Mouse (Mus musculus) stomach, embryonic 14.5 days (tissue): ENCODE results near the gene Abca13. TPM values are rescaled to one million over a fixed set of nuclear protein-coding genes. Genes with fewer than 3 reads are reported as not detected.
"Not testable (repeated sequence)": the region's sequence is repeated elsewhere in the genome, so short reads cannot be mapped to it uniquely, and the experiment has no call there.

ENCODE experiments used
- ATAC-seq: fragments of 200-750 bp; cut with Nextera tagmentation; 2 replicates; pipeline ENCODE4 v1.8.0; 2017; ENCODE audit warnings: low read depth, moderate TSS enrichment; ENCODE audit not compliant: insufficient number of reproducible peaks, insufficient read depth, low FRiP score
- H3K27ac ChIP-seq: fragments of 300-500 bp; sonication (generic); 2 replicates; pipeline ENCODE4 v1.5.1; 2014; ENCODE audit warnings: mild to moderate bottlenecking, low read length, moderate library complexity, mixed read lengths
- H3K27me3 ChIP-seq: fragments of 300-500 bp; sonication (generic); 2 replicates; pipeline ENCODE4 v1.6.1; 2014; ENCODE audit warnings: low read length, control low read depth, mixed read lengths; ENCODE audit not compliant: control insufficient read depth, insufficient read depth
- H3K36me3 ChIP-seq: fragments of 300-500 bp; sonication (generic); 2 replicates; pipeline ENCODE4 v1.6.1; 2014; ENCODE audit warnings: mild to moderate bottlenecking, control low read depth, low read length, moderate library complexity, mixed read lengths; ENCODE audit not compliant: control insufficient read depth, insufficient read depth
- H3K4me1 ChIP-seq: fragments of 300-500 bp; sonication (generic); 2 replicates; pipeline ENCODE4 v1.6.1; 2014; ENCODE audit warnings: low read length, control low read depth, mixed read lengths; ENCODE audit not compliant: control insufficient read depth, insufficient read depth
- H3K4me2 ChIP-seq: fragments of 300-500 bp; sonication (generic); replicated peaks from 2 replicates; pipeline ENCODE4 v1.6.1; 2014; ENCODE audit warnings: low read depth, low read length, control low read depth
- H3K4me3 ChIP-seq: fragments of 300-500 bp; sonication (generic); 2 replicates; pipeline ENCODE4 v1.5.1; 2014; ENCODE audit warnings: low read depth, low read length, control low read depth
- H3K9ac ChIP-seq: fragments of 300-500 bp; sonication (generic); replicated peaks from 2 replicates; pipeline ENCODE4 v1.6.1; 2014; ENCODE audit warnings: low read depth, mild to moderate bottlenecking, control low read depth, low read length, moderate library complexity, mixed read lengths
- H3K9me3 ChIP-seq: fragments of 300-500 bp; sonication (generic); 2 replicates; pipeline ENCODE4 v1.6.1; 2016; ENCODE audit warnings: low read depth, low read length, control low read depth; ENCODE audit not compliant: control insufficient read depth
- WGBS: fragments of 180-500 bp; shearing (Covaris S2); extraction: QIAGEN DNeasy Blood & Tissue Kit; methylation state at CpG from one replicate; pipeline ENCODE4 v1.1.7; 2014; 5-methylcytosine and 5-hydroxymethylcytosine counted together
- polyA plus RNA-seq: library from polyadenylated mRNA; unstranded; fragments of >200 nt; fragmentation: Nextera tagmentation; extraction: Ambion mirVana; gene quantifications from 2 replicates; pipeline ENCODE4 v1.2.1, GENCODE M21; 2014

The Abca13 gene
- polyA plus RNA-seq, 1 experiment from 2014 or later, result 0.03 TPM

DNA sequence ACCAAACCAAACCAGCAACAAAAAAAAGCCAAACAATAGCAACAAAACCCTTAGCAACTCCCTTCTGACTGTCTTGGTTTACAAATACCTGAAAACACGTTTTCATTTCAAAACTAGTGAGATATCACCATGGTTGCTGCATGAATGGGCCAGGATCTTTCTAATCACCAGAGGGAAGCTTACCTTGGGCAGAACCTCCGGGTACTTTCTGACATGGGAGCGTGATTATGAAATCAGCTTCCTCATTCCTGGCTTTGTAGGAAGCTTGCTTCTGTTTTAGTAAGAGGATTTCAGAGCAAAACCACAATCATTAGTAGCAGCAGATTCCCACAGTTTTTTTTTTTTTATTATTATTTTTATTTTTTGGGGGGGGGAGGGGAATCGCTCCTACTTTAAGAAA lies 34.7 kb downstream of the Abca13 start:
- 78% methylated on average over 4 of the region's 4 CpGs for WGBS

DNA sequence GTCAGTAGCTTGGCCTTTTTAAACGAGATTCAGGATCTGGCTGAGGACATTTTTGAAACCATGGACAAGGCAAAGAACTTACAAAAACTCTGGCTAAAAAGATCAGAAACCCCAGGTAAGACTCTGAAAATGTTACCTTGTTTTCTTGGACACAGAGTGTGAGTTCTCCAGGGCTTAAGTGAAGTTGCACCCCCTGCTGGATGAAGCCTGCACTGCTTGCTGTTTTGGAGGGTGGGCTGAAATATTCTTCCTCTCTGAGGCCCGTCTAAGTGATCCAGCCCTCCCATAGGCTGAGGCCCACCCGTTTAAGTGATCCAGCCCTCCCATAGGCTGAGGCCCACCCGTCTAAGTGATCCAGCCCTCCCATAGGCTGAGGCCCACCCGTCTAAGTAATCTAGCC lies 57.9 kb downstream of the Abca13 start:
- not testable (repeated sequence) for H3K36me3 ChIP-seq, ATAC-seq, H3K9ac ChIP-seq, H3K4me1 ChIP-seq, H3K4me2 ChIP-seq, H3K27me3 ChIP-seq, H3K4me3 ChIP-seq, H3K27ac ChIP-seq, H3K9me3 ChIP-seq
- 78% methylated on average over 5 of the region's 5 CpGs for WGBS

More for the DNA sequence above, 34.7 kb downstream of the Abca13 start:
- no peaks in the 10 kb centered on the region for H3K9me3 ChIP-seq
- H3K9ac ChIP-seq, result no peak overlapping the region
- no peaks in the 10 kb centered on the region for H3K4me1 ChIP-seq
- no peak for ATAC-seq
- H3K27ac ChIP-seq, result no peak overlapping the region
- H3K4me3 ChIP-seq, result no peak overlapping the region
- no peaks in the 10 kb centered on the region for H3K36me3 ChIP-seq
- no peaks in the 10 kb centered on the region for H3K27me3 ChIP-seq
- H3K4me2 ChIP-seq, result no peak overlapping the region

DNA sequence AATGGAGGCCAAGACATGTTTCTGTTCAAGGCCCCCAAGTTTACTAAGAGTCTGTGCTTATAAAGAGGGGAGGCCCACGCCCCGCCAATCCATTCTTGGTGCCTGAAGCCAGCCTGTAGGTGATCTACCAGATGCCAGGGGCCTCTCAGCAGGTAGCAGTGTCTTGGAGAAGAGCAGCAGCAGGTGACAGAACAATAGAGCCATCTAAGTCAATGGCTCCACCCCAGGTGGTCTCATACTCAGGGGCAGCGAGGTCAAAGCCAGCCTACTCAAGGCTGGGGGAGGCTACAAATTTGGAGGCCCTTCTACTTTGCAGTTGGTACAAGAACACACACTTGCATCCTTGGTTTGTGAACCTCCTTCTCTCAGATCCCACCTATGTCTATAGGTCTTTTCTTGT lies 71.3 kb downstream of the Abca13 start:
- not testable (repeated sequence) for H3K27ac ChIP-seq, H3K9ac ChIP-seq, H3K9me3 ChIP-seq, H3K4me3 ChIP-seq, H3K4me1 ChIP-seq, H3K36me3 ChIP-seq, ATAC-seq, H3K4me2 ChIP-seq, H3K27me3 ChIP-seq
- 64% methylated on average over 3 of the region's 3 CpGs for WGBS

DNA sequence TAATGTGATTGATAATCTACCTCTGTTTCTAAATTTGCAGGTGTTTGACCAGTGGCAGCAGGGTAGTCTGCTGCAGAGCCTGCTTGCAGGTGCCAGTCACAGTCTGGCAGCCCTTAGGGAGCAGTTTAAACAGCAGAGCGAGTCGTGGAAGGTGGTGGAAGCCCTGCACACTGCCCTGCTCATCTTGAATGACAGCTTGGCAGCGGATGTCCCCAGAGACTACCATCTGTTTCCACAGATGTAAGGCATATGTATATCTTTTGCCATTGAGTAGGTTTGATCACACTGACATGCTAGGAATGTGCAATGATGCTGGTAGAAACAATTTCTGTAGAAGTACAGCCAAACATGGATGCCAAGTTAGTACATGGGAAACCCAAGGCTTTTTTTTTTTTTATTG lies 77.3 kb downstream of the Abca13 start:
- Histone ChIP-seq H3K27me3 (no peaks in the 10 kb centered on the region), H3K27ac (no peak overlapping the region), H3K4me2 (no peak overlapping the region), H3K9ac (no peak overlapping the region), H3K4me3 (no peak overlapping the region), H3K9me3 (no peaks in the 10 kb centered on the region), H3K36me3 (no peaks in the 10 kb centered on the region), H3K4me1 (no peaks in the 10 kb centered on the region)
- WGBS, result 82% methylated on average over 3 of the region's 3 CpGs
- ATAC-seq, result no peak

DNA sequence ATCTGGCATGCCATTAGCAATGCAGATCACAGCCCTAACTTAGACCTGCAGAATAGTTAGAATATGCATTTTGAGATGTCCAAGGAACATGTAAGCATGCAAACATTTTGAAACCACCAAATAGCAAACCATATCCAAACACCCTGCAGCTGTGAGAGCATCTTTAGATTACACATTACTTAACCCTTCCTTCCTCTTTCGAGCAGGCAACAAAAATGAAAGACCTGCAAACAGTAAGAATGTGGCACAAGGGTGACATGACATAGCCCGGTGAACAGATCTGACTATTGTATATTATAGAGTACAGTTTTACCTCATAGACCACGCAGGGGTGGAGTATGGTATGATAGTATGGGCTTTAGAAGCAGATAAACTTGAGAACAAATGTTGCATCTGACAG lies 93.5 kb downstream of the Abca13 start:
- no peaks in the 10 kb centered on the region for H3K27me3 ChIP-seq
- no peaks in the 10 kb centered on the region for H3K4me1 ChIP-seq
- WGBS, result 75% methylated on average over 3 of the region's 3 CpGs
- H3K4me2 ChIP-seq, result no peak overlapping the region
- no peak overlapping the region for H3K4me3 ChIP-seq
- no peaks in the 10 kb centered on the region for H3K9me3 ChIP-seq
- no peak overlapping the region for H3K9ac ChIP-seq
- no peaks in the 10 kb centered on the region for H3K36me3 ChIP-seq
- H3K27ac ChIP-seq, result no peak overlapping the region
- no peak for ATAC-seq

DNA sequence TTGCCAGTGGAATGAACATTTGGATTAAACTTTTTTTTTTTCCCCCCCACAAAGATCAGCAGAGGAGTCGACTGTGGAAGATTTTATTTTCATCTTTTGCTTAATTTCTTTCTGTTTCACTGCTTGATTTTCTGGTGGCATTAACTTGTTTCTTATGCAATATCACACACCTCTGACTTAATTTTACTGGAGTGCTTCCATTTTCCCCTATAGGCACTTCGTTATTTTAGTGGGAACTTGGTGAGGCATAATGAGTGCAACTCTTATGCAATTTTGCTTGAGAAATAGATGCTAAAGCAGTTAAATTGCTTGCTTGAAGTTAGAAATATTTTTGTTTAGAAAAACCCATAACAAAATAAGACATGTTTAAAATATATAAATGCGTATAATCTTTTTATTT lies 94.0 kb downstream of the Abca13 start:
- 87% methylated on average over 3 of the region's 3 CpGs for WGBS
- Histone ChIP-seq H3K27ac (no peak overlapping the region), H3K27me3 (no peaks in the 10 kb centered on the region), H3K4me2 (no peak overlapping the region), H3K4me3 (no peak overlapping the region), H3K36me3 (no peaks in the 10 kb centered on the region), H3K9me3 (no peaks in the 10 kb centered on the region), H3K4me1 (no peaks in the 10 kb centered on the region), H3K9ac (no peak overlapping the region)
- ATAC-seq, result no peak

DNA sequence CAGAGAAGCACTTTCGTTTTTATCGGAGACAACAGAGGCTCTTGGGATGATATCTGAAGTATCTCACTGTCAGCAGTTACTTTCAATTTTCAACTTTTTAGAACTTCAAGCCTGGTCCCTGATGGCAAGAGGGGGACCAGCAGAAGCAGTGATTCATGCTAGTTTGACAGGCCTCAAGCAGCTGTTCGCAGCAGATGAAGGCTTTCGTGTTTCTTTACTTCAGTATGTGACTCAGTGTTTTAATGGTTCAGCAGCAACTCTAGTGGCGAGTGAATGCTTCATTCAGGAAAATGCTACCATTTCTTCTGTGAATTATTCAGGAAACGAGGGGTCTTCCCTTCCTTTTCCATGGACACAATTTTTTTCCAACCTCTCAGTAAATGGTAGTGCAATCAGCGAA lies 99.4 kb downstream of the Abca13 start:
- WGBS, result 79% methylated on average over 7 of the region's 7 CpGs

DNA sequence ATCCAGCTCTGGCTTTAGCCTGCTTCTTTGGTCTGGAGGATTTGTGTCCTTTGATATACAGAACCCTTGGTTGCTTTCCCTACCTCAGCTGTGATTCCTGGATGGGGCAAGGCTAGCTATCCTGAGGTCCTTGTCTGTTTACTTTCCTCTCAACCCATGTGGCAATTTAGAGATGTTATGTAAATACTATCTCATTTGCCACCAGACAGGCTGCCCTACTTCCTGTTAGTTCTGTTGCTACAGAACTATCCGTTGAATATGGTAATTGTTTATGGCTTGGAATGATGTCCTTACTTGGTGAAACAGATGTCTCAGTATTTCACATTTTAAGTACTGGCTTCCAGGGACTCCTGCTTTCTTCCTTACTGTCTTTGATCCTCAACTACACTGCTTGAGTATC lies 107.9 kb downstream of the Abca13 start:
- ATAC-seq, result no peak
- Histone ChIP-seq H3K9ac (no peak overlapping the region), H3K4me1 (no peaks in the 10 kb centered on the region), H3K4me2 (no peak overlapping the region), H3K36me3 (no peaks in the 10 kb centered on the region), H3K27ac (no peak overlapping the region), H3K9me3 (no peaks in the 10 kb centered on the region), H3K4me3 (no peak overlapping the region), H3K27me3 (no peaks in the 10 kb centered on the region)
- 19% methylated on average over 1 of the region's 1 CpGs for WGBS

More for the DNA sequence above, 99.4 kb downstream of the Abca13 start:
- Histone ChIP-seq H3K36me3 (no peaks in the 10 kb centered on the region), H3K4me2 (no peak overlapping the region), H3K4me3 (no peak overlapping the region), H3K4me1 (no peaks in the 10 kb centered on the region), H3K9ac (no peak overlapping the region), H3K9me3 (no peaks in the 10 kb centered on the region), H3K27ac (no peak overlapping the region), H3K27me3 (no peaks in the 10 kb centered on the region)
- no peak for ATAC-seq

DNA sequence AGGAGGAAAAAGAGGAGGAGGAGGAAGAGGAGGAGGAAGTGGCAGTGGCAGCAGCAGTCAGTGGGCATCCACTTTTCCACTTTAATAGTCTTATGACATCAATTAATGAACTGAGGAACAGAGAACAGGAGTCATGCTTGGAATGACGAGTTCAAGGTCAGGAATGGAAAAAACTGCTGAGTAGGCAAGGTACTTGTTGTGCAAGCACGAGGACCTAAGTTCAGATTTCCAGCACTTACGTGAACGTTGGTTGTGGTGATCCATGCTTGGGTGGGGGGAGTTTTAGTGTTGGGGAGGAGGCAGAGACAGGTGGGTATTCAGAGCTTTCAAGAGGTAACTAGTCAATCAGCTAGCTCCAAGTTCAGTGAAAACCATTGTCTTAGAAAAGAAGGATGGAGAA lies 113.7 kb downstream of the Abca13 start:
- no peak overlapping the region for H3K27ac ChIP-seq
- H3K27me3 ChIP-seq, result no peaks in the 10 kb centered on the region
- no peak overlapping the region for H3K4me3 ChIP-seq
- 81% methylated on average over 4 of the region's 4 CpGs for WGBS
- no peak overlapping the region for H3K4me2 ChIP-seq
- ATAC-seq, result no peak
- no peaks in the 10 kb centered on the region for H3K4me1 ChIP-seq
- no peaks in the 10 kb centered on the region for H3K9me3 ChIP-seq
- no peaks in the 10 kb centered on the region for H3K36me3 ChIP-seq
- H3K9ac ChIP-seq, result no peak overlapping the region
